Mouse (Mus musculus): ENCODE results near the gene Tas2r119. TPM values are rescaled to one million over a fixed set of nuclear protein-coding genes. Genes with fewer than 3 reads are reported as not detected.

Tas2r119 gene
- polyA plus RNA-seq, 1 experiment, result not detected

DNA sequence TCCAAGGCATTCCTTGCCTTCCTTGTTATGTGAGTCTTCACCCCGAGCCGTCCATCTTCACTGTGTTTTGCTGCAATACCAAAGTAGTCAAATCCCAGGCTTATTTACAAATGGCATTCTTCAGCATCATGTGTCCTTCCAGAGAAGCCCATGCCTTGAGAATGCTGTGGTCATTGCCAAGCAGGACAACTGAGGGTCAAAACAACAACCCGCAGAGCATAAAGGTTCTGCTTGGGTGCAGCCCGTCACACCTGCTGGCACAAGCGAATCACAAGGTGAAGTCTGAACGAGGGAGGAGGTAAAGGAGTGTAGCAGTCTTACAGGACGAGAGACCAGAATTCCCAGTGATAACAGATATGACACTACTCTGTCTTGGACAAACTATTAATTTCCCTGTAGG, 45.9 kb downstream of the Tas2r119 start:
- TF ChIP-seq POLR2A (IDR thresholded peaks at IDR 0.05; ENCODE audit: low read depth, low read length), result no peak
- TF ChIP-seq CTCF (IDR thresholded peaks at IDR 0.05; ENCODE audit: extremely low read depth, insufficient read depth, insufficient read length, insufficient replicate concordance), result no peak
- no peaks in the 10 kb centered on the region for H3K4me1 ChIP-seq (ENCODE audit: control insufficient read depth, insufficient read depth, insufficient read length)
- no peaks in the 10 kb centered on the region for H3K36me3 ChIP-seq (ENCODE audit: control insufficient read depth, insufficient read depth, low read length)
- H3K4me3 ChIP-seq (ENCODE audit: extremely low read depth, insufficient read depth, insufficient read length), result no peak overlapping the region
- no peak overlapping the region for H3K27ac ChIP-seq (ENCODE audit: insufficient read depth, low read length)
- no peak for DNase-seq (ENCODE audit: low read depth in 1 of 2, low spot score in 2 of 2)
- 90% methylated on average over 7 of the region's 7 CpGs for WGBS
- H3K27me3 ChIP-seq (ENCODE audit: control insufficient read depth, insufficient read depth, low read length), result no peaks in the 10 kb centered on the region

DNA sequence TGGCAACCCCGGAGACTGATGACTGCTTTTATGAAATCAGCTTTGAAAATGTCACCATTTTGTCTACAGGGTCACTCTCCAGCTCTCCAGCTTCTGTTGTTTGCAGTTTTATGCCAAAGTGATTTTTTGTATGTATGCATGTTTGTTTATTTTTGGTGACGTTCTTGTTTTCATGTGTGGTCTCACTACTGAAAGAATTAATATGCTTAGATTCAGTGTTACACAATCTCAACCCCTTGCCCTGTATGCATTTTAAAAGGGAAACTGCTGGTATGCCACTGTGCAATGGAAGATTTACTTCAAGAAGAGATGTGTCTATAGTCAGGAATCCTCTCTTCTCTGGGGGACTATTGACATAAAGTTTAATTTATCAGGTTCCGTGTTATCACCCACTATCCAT, 48.3 kb downstream of the Tas2r119 start:
- Histone ChIP-seq H3K4me3 (ENCODE audit: extremely low read depth, insufficient read depth, insufficient read length) (no peak overlapping the region), H3K27ac (ENCODE audit: insufficient read depth, low read length) (no peak overlapping the region), H3K27me3 (ENCODE audit: control insufficient read depth, insufficient read depth, low read length) (no peaks in the 10 kb centered on the region), H3K4me1 (ENCODE audit: control insufficient read depth, insufficient read depth, insufficient read length) (no peaks in the 10 kb centered on the region), H3K36me3 (ENCODE audit: control insufficient read depth, insufficient read depth, low read length) (no peaks in the 10 kb centered on the region)
- WGBS, result 89% methylated on average over 3 of the region's 3 CpGs
- TF ChIP-seq CTCF (IDR thresholded peaks at IDR 0.05; ENCODE audit: extremely low read depth, insufficient read depth, insufficient read length, insufficient replicate concordance) (no peak), POLR2A (IDR thresholded peaks at IDR 0.05; ENCODE audit: low read depth, low read length) (no peak)
- DNase-seq (ENCODE audit: low read depth in 1 of 2, low spot score in 2 of 2), result no peak

DNA sequence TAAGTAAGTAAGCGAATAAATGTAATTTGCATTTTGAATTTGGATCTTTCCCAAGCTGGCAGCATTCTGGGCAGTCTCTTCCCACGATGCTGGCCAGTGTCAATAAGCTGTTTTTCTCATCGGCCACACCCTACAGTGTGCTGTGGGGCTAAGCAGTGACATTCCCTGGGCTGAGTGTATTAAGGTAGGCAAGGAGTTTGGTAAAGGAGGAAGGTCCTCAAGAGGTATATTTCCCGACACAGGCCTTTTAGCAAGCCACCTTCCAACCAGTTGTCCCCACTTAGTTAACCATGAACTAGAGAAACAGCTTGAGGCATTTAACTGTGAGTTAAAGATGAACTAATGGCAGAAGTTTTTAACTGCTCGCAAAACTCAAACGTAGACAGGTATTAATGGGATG, 49.3 kb downstream of the Tas2r119 start:
- no peak for DNase-seq (ENCODE audit: low read depth in 1 of 2, low spot score in 2 of 2)
- Histone ChIP-seq H3K36me3 (ENCODE audit: control insufficient read depth, insufficient read depth, low read length) (no peaks in the 10 kb centered on the region), H3K27me3 (ENCODE audit: control insufficient read depth, insufficient read depth, low read length) (no peaks in the 10 kb centered on the region), H3K27ac (ENCODE audit: insufficient read depth, low read length) (no peak overlapping the region), H3K4me3 (ENCODE audit: extremely low read depth, insufficient read depth, insufficient read length) (no peak overlapping the region), H3K4me1 (ENCODE audit: control insufficient read depth, insufficient read depth, insufficient read length) (no peaks in the 10 kb centered on the region)
- WGBS, result 86% methylated on average over 6 of the region's 6 CpGs
- TF ChIP-seq POLR2A (IDR thresholded peaks at IDR 0.05; ENCODE audit: low read depth, low read length) (no peak), CTCF (IDR thresholded peaks at IDR 0.05; ENCODE audit: extremely low read depth, insufficient read depth, insufficient read length, insufficient replicate concordance) (no peak)

DNA sequence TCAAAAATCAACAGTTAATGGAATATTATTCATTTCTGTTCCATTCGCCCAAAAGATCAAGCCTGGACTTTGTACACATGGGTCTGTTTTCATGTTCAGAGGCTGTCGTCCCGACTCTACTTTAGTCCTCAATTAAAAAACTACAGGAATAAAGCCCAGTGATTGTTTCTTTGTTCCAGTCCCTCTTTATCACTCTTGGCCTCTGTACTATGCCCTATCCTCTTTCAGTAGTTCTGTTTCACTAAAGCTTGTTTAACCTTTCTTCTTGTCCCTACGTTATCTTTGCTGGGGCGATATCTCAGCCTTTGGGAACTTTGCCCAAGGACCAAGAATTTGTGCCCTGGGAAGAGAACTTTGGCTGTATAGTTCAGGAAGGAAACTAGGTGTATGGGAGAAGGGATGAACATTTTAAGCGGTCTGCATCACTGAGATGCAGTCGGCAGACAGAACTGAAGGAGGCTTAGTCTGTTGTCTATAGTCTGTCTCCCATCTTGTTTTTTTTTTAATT, 49.9 kb downstream of the Tas2r119 start:
- H3K27me3 ChIP-seq (ENCODE audit: control insufficient read depth, insufficient read depth, low read length), result no peaks in the 10 kb centered on the region
- no peak for TF ChIP-seq CTCF (IDR thresholded peaks at IDR 0.05; ENCODE audit: extremely low read depth, insufficient read depth, insufficient read length, insufficient replicate concordance)
- no peak for TF ChIP-seq POLR2A (IDR thresholded peaks at IDR 0.05; ENCODE audit: low read depth, low read length)
- no peaks in the 10 kb centered on the region for H3K4me1 ChIP-seq (ENCODE audit: control insufficient read depth, insufficient read depth, insufficient read length)
- no peak overlapping the region for H3K4me3 ChIP-seq (ENCODE audit: extremely low read depth, insufficient read depth, insufficient read length)
- no peak overlapping the region for H3K27ac ChIP-seq (ENCODE audit: insufficient read depth, low read length)
- H3K36me3 ChIP-seq (ENCODE audit: control insufficient read depth, insufficient read depth, low read length), result no peaks in the 10 kb centered on the region
- no peak for DNase-seq (ENCODE audit: low read depth in 1 of 2, low spot score in 2 of 2)
- 92% methylated on average over 7 of the region's 7 CpGs for WGBS

Other genes starting within 250 kb of the Tas2r119 start
- 5.4 and 8.2 TPM in 2 replicates for gene Sema5a, start 67.5 kb downstream of the Tas2r119 start, polyA plus RNA-seq (2012; rRNA removed)